Mouse (Mus musculus) neural tube, embryonic 12.5 days (tissue): Measurements from ENCODE around the gene Gm10192. TPM values are rescaled to one million over a fixed set of nuclear protein-coding genes. Genes with fewer than 3 reads are reported as not detected.
"Not testable (repeated sequence)": the region's sequence is repeated elsewhere in the genome, so short reads cannot be mapped to it uniquely, and the experiment has no call there.

Experiments
- ATAC-seq: fragments of 200-750 bp; cut with Nextera tagmentation; 2 replicates; pipeline ENCODE4 v1.8.0; 2017; ENCODE audit warnings: low read depth, mild to moderate bottlenecking, moderate TSS enrichment, moderate library complexity; ENCODE audit not compliant: low FRiP score
- H3K27ac ChIP-seq: fragments of 300-500 bp; sonication (generic); 2 replicates; pipeline ENCODE4 v1.5.1; 2016
- H3K27me3 ChIP-seq: fragments of 300-500 bp; sonication (generic); replicated peaks from 2 replicates; pipeline ENCODE4 v1.6.1; 2016; ENCODE audit warnings: mild to moderate bottlenecking
- H3K36me3 ChIP-seq: fragments of 300-500 bp; sonication (generic); 2 replicates; pipeline ENCODE4 v1.6.1; 2016; ENCODE audit warnings: mild to moderate bottlenecking
- H3K4me1 ChIP-seq: fragments of 300-500 bp; sonication (generic); 2 replicates; pipeline ENCODE4 v1.6.1; 2016
- H3K4me2 ChIP-seq: fragments of 300-500 bp; sonication (generic); replicated peaks from 2 replicates; pipeline ENCODE4 v1.6.1; 2016; ENCODE audit warnings: mild to moderate bottlenecking
- H3K4me3 ChIP-seq: fragments of 300-500 bp; sonication (generic); 2 replicates; pipeline ENCODE4 v1.5.1; 2016
- H3K9ac ChIP-seq: fragments of 300-500 bp; sonication (generic); 2 replicates; pipeline ENCODE4 v1.6.1; 2016; ENCODE audit warnings: mild to moderate bottlenecking
- H3K9me3 ChIP-seq: fragments of 300-500 bp; sonication (generic); 2 replicates; pipeline ENCODE4 v1.6.1; 2016; ENCODE audit warnings: mild to moderate bottlenecking
- WGBS: fragments of 180-500 bp; shearing (Covaris S2); methylation state at CpG from one replicate; pipeline ENCODE4 v1.1.7; 2016; 5-methylcytosine and 5-hydroxymethylcytosine counted together
- polyA plus RNA-seq: library from polyadenylated mRNA; unstranded; fragments of >200 nt; fragmentation: Nextera tagmentation; extraction: Ambion mirVana; gene quantifications from 2 replicates; pipeline ENCODE4 v1.2.1, GENCODE M21; 2016

The Gm10192 gene
- not detected in 2 replicates for polyA plus RNA-seq

- H3K9ac ChIP-seq, H3K4me3 ChIP-seq, H3K27me3 ChIP-seq, H3K27ac ChIP-seq, H3K36me3 ChIP-seq, ATAC-seq, H3K9me3 ChIP-seq, H3K4me2 ChIP-seq, H3K4me1 ChIP-seq: not testable (repeated sequence)
Measured at GRCm38 (mm10) chr4:97183066-97183465, at the start of gene Gm10192. Gene Gm10192 (minus strand): TSS chr4:97183166.

DNA sequence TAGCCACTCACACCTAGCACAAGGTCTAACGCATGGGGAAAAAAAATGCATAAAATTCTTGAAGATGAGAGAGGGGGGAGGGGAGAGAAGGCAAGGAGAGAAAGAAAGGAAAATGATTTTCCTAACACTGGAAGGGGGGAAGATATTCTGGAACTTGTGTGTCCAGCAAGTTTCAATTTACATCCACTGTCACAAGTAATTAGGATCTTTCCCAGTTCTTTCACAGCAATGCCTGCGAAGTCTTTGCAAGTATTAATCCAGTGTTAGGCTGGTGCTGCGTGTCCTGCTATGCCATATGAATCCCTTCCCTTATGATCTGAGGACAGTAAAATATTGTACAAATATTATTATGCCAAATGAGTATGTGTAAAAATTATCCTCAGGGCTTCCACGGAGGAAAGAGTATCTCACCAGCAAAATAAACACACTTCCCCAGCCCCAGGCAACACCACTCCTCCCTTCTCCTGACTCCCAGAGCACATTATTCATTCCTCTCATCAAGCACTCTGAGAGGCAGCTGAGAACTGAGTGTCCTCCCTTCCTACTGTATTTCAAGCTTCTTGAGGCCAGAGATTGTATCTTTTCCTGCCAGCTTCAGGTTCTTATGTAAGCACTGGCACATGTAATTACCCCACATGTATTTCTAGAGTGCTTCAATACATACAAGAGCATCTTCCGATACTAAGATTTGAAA, 47.6 kb upstream of the Gm10192 start:
- H3K27ac ChIP-seq = no peak overlapping the region
- no peaks in the 10 kb centered on the region for H3K4me1 ChIP-seq
- no peaks in the 10 kb centered on the region for H3K36me3 ChIP-seq
- no peak overlapping the region for H3K4me2 ChIP-seq
- no peak overlapping the region for H3K9ac ChIP-seq
- 73% methylated on average over 5 of the region's 5 CpGs for WGBS
- no peaks in the 10 kb centered on the region for H3K27me3 ChIP-seq
- H3K9me3 ChIP-seq = no peaks in the 10 kb centered on the region
- H3K4me3 ChIP-seq = no peak overlapping the region
- no peak for ATAC-seq

GRCm38 (mm10) chr4:97219701-97220100, 36.7 kb upstream of the Gm10192 start:
- H3K27ac ChIP-seq = no peak overlapping the region
- no peak overlapping the region for H3K9ac ChIP-seq
- WGBS = 86% methylated on average over 2 of the region's 2 CpGs
- no peaks in the 10 kb centered on the region for H3K36me3 ChIP-seq
- ATAC-seq = no peak
- no peak overlapping the region for H3K4me2 ChIP-seq
- H3K4me1 ChIP-seq = no peaks in the 10 kb centered on the region
- H3K9me3 ChIP-seq = no peaks in the 10 kb centered on the region
- no peak overlapping the region for H3K4me3 ChIP-seq
- H3K27me3 ChIP-seq = no peaks in the 10 kb centered on the region

DNA sequence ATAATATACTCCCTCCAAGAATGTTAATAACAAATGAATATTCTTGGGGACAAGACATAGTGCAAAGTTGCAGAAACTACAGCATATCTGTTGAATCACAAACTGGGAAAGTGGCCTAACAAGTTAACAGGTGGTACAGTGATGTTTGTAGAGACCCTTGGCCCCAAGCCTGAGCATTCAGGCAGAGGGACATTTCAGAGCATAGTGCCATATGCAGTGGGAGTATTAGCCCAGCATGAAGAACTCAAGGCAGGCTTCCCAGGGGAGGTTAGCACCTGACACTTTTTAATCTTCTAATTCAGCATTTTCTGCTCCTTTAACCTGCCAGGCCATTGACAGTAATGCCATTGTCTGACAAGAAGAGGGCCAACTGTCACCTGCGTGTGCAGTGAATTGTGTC, 34.9 kb upstream of the Gm10192 start:
- WGBS = 85% methylated on average over 1 of the region's 1 CpGs

GRCm38 (mm10) chr4:97212514-97212913, 29.5 kb upstream of the Gm10192 start:
- H3K36me3 ChIP-seq = no peaks in the 10 kb centered on the region
- H3K9me3 ChIP-seq = no peaks in the 10 kb centered on the region
- no peaks in the 10 kb centered on the region for H3K4me1 ChIP-seq
- H3K4me2 ChIP-seq = no peak overlapping the region
- no peaks in the 10 kb centered on the region for H3K27me3 ChIP-seq
- H3K9ac ChIP-seq = no peak overlapping the region
- no peak overlapping the region for H3K4me3 ChIP-seq
- H3K27ac ChIP-seq = no peak overlapping the region
- no peak for ATAC-seq

More for the DNA sequence above, 34.9 kb upstream of the Gm10192 start:
- Histone ChIP-seq H3K4me2 (no peak overlapping the region), H3K9me3 (no peaks in the 10 kb centered on the region), H3K9ac (no peak overlapping the region), H3K4me1 (no peaks in the 10 kb centered on the region), H3K27ac (no peak overlapping the region), H3K27me3 (no peaks in the 10 kb centered on the region), H3K36me3 (no peaks in the 10 kb centered on the region), H3K4me3 (no peak overlapping the region)
- no peak for ATAC-seq

GRCm38 (mm10) chr4:97202986-97203385, 20.0 kb upstream of the Gm10192 start:
- not testable (repeated sequence) for H3K9me3 ChIP-seq, H3K27me3 ChIP-seq, H3K4me1 ChIP-seq, H3K27ac ChIP-seq, H3K9ac ChIP-seq, H3K36me3 ChIP-seq, H3K4me3 ChIP-seq, ATAC-seq, H3K4me2 ChIP-seq
- 66% methylated on average over 2 of the region's 2 CpGs for WGBS

GRCm38 (mm10) chr4:97193176-97193575, 10.2 kb upstream of the Gm10192 start:
- Histone ChIP-seq H3K36me3 (no peaks in the 10 kb centered on the region), H3K27ac (no peak overlapping the region), H3K4me2 (no peak overlapping the region), H3K27me3 (no peaks in the 10 kb centered on the region), H3K9me3 (no peaks in the 10 kb centered on the region), H3K4me1 (no peaks in the 10 kb centered on the region), H3K9ac (no peak overlapping the region), H3K4me3 (no peak overlapping the region)
- 20% methylated on average over 4 of the region's 4 CpGs for WGBS
- peak; percentile 69 for ATAC-seq

GRCm38 (mm10) chr4:97192601-97193000, 9.6 kb upstream of the Gm10192 start:
- H3K4me3 ChIP-seq = no peak overlapping the region
- no peak overlapping the region for H3K4me2 ChIP-seq
- H3K4me1 ChIP-seq = no peaks in the 10 kb centered on the region
- no peak overlapping the region for H3K9ac ChIP-seq
- H3K27me3 ChIP-seq = no peaks in the 10 kb centered on the region
- H3K27ac ChIP-seq = no peak overlapping the region
- H3K9me3 ChIP-seq = no peaks in the 10 kb centered on the region
- WGBS = 62% methylated on average over 2 of the region's 2 CpGs
- ATAC-seq = no peak; the same call in 1 of the 2 replicates
- no peaks in the 10 kb centered on the region for H3K36me3 ChIP-seq

- Histone ChIP-seq H3K9me3 (no peaks in the 10 kb centered on the region), H3K9ac (no peak overlapping the region), H3K36me3 (no peaks in the 10 kb centered on the region), H3K27ac (no peak overlapping the region), H3K27me3 (no peaks in the 10 kb centered on the region), H3K4me3 (no peak overlapping the region), H3K4me1 (no peaks in the 10 kb centered on the region), H3K4me2 (no peak overlapping the region)
- WGBS = 86% methylated on average over 2 of the region's 2 CpGs
- ATAC-seq = no peak
Measured at GRCm38 (mm10) chr4:97180396-97180795, 2.6 kb downstream of the Gm10192 start.

DNA sequence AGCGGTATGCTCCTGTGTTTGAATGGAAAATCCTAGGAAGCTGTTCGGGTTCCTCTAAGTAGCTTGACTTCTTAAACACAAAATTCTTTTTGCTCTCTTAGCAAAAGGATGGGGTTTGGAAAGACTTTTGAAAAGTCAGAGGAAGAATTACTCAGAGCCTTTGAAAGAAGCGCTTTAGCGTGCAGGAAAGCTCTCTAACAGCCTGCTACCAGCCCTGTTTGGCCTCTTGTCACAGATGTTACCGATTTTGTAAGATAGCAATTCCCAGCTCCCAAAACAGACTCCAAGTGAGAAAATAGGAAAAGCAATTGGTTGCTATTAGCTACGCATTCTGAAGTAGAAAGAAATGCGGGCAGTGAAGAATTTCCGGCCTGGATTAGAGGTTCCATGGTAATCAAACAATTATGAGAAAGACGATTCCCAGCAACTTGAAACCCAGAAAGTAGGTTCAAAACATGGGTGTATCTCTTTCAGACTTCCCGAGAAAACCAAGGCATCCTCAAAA, 26.1 kb downstream of the Gm10192 start:
- Histone ChIP-seq H3K4me3 (no peak overlapping the region), H3K36me3 (no peaks in the 10 kb centered on the region), H3K9ac (no peak overlapping the region), H3K9me3 (no peaks in the 10 kb centered on the region), H3K4me2 (no peak overlapping the region), H3K27me3 (no peaks in the 10 kb centered on the region), H3K4me1 (peaks cover 11% of the 10 kb centered on the region), H3K27ac (no peak overlapping the region)
- no peak for ATAC-seq
- WGBS = 48% methylated on average over 10 of the region's 10 CpGs

DNA sequence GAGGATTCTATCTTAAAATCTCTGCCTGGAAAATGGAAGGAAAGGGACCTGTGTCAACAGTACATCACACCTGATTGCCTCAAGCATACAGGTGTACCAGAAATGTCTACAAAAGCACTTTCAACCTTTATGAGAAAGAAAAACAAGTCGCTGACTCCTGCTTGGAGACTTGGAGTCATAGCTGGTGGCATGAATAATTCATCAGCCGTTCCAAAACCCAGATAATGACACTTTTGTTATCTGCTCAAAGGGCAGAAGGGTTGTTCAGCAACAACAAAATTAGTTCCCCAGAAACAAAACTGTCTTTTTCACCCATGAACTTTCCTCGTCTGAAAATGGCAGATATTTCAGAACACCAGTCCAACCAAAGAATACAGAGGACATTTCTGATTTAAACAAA, 26.9 kb downstream of the Gm10192 start:
- H3K27ac ChIP-seq = no peak overlapping the region
- no peak overlapping the region for H3K9ac ChIP-seq
- H3K27me3 ChIP-seq = no peaks in the 10 kb centered on the region
- H3K4me1 ChIP-seq = peaks cover 11% of the 10 kb centered on the region
- H3K9me3 ChIP-seq = no peaks in the 10 kb centered on the region
- no peak overlapping the region for H3K4me2 ChIP-seq
- 27% methylated on average over 3 of the region's 3 CpGs for WGBS
- H3K36me3 ChIP-seq = no peaks in the 10 kb centered on the region
- ATAC-seq = no peak
- H3K4me3 ChIP-seq = no peak overlapping the region

- Histone ChIP-seq H3K4me3 (no peak overlapping the region), H3K4me1 (peaks cover 11% of the 10 kb centered on the region), H3K27me3 (no peaks in the 10 kb centered on the region), H3K4me2 (no peak overlapping the region), H3K9ac (no peak overlapping the region), H3K27ac (no peak overlapping the region), H3K9me3 (no peaks in the 10 kb centered on the region), H3K36me3 (no peaks in the 10 kb centered on the region)
- no peak for ATAC-seq
Measured at GRCm38 (mm10) chr4:97153554-97153953, 29.4 kb downstream of the Gm10192 start.

DNA sequence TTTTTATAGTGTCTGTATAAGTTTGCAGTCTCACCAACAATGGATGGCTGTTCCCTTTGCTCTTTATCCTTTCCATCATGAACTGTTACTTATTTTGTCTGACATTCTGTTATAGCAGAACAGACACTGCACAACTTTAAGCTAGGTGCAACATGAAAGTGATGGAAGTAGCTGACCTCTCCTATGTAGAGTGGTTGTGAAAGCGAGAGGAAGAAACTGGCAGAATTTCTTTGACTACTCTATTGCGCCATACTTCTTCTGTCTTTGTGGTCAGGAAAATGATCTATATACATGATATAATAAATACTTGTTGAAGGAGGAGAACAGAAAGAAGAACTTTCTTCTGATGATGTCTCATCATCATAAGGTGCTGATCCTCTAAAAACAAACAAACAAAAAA, 40.5 kb downstream of the Gm10192 start:
- H3K9ac ChIP-seq = no peak overlapping the region
- no peak overlapping the region for H3K4me3 ChIP-seq
- no peak overlapping the region for H3K27ac ChIP-seq
- no peaks in the 10 kb centered on the region for H3K9me3 ChIP-seq
- no peak overlapping the region for H3K4me2 ChIP-seq
- H3K36me3 ChIP-seq = no peaks in the 10 kb centered on the region
- no peak for ATAC-seq
- H3K27me3 ChIP-seq = no peaks in the 10 kb centered on the region
- no peaks in the 10 kb centered on the region for H3K4me1 ChIP-seq
- 92% methylated on average over 2 of the region's 2 CpGs for WGBS
